19 mouse cellular contexts compared by ENCODE assay signal in genomic region chr4:149133395-149133794, GRCm38 (mm10). TPM values are rescaled to one million over a fixed set of nuclear protein-coding genes. Genes with fewer than 3 reads are reported as not detected.
DNase-seq lines count a peak whose midpoint lies in the region; ATAC-seq and TF ChIP-seq lines count a peak whose summit lies in the region.
"Had no signal": no experiment of that assay in that cellular context is flagged by ENCODE, and none has a peak within 500 bp of the region (broad histone marks: within the 10 kb centered on the region; RNA-seq: fewer than 3 reads in every experiment).

No protein-coding gene starts in this region.

- no peak for ATAC-seq in hindbrain, embryonic 14.5 days (ENCODE audit: low FRiP score)
- ATAC-seq in hindbrain, embryonic 13.5 days (ENCODE audit: low FRiP score): no peak
- no peak for ATAC-seq in midbrain, postnatal 0 days (ENCODE audit: low FRiP score)
- ATAC-seq: forebrain, embryonic 15.5 days; intestine, embryonic 15.5 days had no signal

- H3K9me3 ChIP-seq in hindbrain, embryonic 14.5 days (ENCODE audit: control insufficient read depth, low read length): no peaks in the 10 kb centered on the region
- no peaks in the 10 kb centered on the region for H3K9me3 ChIP-seq in hindbrain, embryonic 13.5 days
- H3K9me3 ChIP-seq in midbrain, embryonic 10.5 days (replicated peaks): no peaks in the 10 kb centered on the region
- no peaks in the 10 kb centered on the region for H3K9me3 ChIP-seq in midbrain, postnatal 0 days (ENCODE audit: low read length)
- H3K9me3 ChIP-seq in E14TG2a.4 (ENCODE audit: low read length): no peaks in the 10 kb centered on the region
- H3K9me3 ChIP-seq: embryonic facial prominence, embryonic 12.5 days; forebrain, embryonic 15.5 days; heart, embryonic 13.5 days; hindbrain, embryonic 12.5 days; intestine, embryonic 15.5 days had no signal

- 0 out of 2 replicates have a peak, but pooled peaks cover 5% of the 10 kb centered on the region for H3K4me1 ChIP-seq in hindbrain, embryonic 14.5 days (replicated peaks; ENCODE audit: control insufficient read depth, insufficient read depth, low read length)
- peaks cover 9% of the 10 kb centered on the region for H3K4me1 ChIP-seq in hindbrain, embryonic 13.5 days (replicated peaks)
- peaks cover 20% of the 10 kb centered on the region for H3K4me1 ChIP-seq in midbrain, embryonic 10.5 days
- peaks cover 4% of the 10 kb centered on the region; the same call in 1 of the 2 replicates for H3K4me1 ChIP-seq in midbrain, postnatal 0 days (ENCODE audit: insufficient read depth, low read length)
- H3K4me1 ChIP-seq in E14TG2a.4 (replicated peaks; ENCODE audit: low read depth, low read length): peaks cover 56% of the 10 kb centered on the region

- no peaks in the 10 kb centered on the region for H3K27me3 ChIP-seq in hindbrain, embryonic 14.5 days (ENCODE audit: control insufficient read depth, insufficient read depth, low read length)
- H3K27me3 ChIP-seq in hindbrain, embryonic 13.5 days: no peaks in the 10 kb centered on the region
- H3K27me3 ChIP-seq in midbrain, embryonic 10.5 days (ENCODE audit: low read depth, poor library complexity, severe bottlenecking): no peaks in the 10 kb centered on the region
- no peaks in the 10 kb centered on the region for H3K27me3 ChIP-seq in midbrain, postnatal 0 days (ENCODE audit: insufficient read depth, low read length)
- no peaks in the 10 kb centered on the region for H3K27me3 ChIP-seq in E14TG2a.4 (ENCODE audit: insufficient read depth, low read length)
- H3K27me3 ChIP-seq: embryonic facial prominence, embryonic 12.5 days; forebrain, embryonic 15.5 days; heart, embryonic 13.5 days; hindbrain, embryonic 12.5 days; intestine, embryonic 15.5 days had no signal

- no peak overlapping the region for H3K4me2 ChIP-seq in hindbrain, embryonic 14.5 days (replicated peaks)
- H3K4me2 ChIP-seq in hindbrain, embryonic 13.5 days: no peak overlapping the region
- H3K4me2 ChIP-seq in midbrain, postnatal 0 days (ENCODE audit: low read depth, low read length, poor library complexity, severe bottlenecking): no peak overlapping the region
- H3K4me2 ChIP-seq: embryonic facial prominence, embryonic 12.5 days; forebrain, embryonic 15.5 days; heart, embryonic 13.5 days; hindbrain, embryonic 12.5 days; intestine, embryonic 15.5 days had no signal

- no peak overlapping the region for H3K27ac ChIP-seq in hindbrain, embryonic 14.5 days
- H3K27ac ChIP-seq in hindbrain, embryonic 13.5 days: no peak overlapping the region
- H3K27ac ChIP-seq in midbrain, embryonic 10.5 days (replicated peaks): 0 out of 2 replicates have a peak overlapping the region, but pooled peaks have one; percentile 9
- H3K27ac ChIP-seq in midbrain, postnatal 0 days (ENCODE audit: low read depth, low read length): no peak overlapping the region
- H3K27ac ChIP-seq: embryonic facial prominence, embryonic 12.5 days; forebrain, embryonic 15.5 days; heart, embryonic 13.5 days; hindbrain, embryonic 12.5 days; intestine, embryonic 15.5 days had no signal

- peaks cover 8% of the 10 kb centered on the region; the same call in 1 of the 2 replicates for H3K36me3 ChIP-seq in hindbrain, embryonic 14.5 days (replicated peaks; ENCODE audit: control insufficient read depth, insufficient read depth)
- H3K36me3 ChIP-seq in hindbrain, embryonic 13.5 days: peaks cover 26% of the 10 kb centered on the region
- peaks cover 62% of the 10 kb centered on the region for H3K36me3 ChIP-seq in midbrain, embryonic 10.5 days
- H3K36me3 ChIP-seq in midbrain, postnatal 0 days (ENCODE audit: insufficient read depth, low read length): peaks cover 9% of the 10 kb centered on the region
- peaks cover 41% of the 10 kb centered on the region for H3K36me3 ChIP-seq in E14TG2a.4 (ENCODE audit: insufficient read depth, low read length)

- H3K9ac ChIP-seq in hindbrain, embryonic 14.5 days: 0 out of 2 replicates have a peak overlapping the region, but pooled peaks have one; percentile 5
- H3K9ac ChIP-seq in hindbrain, embryonic 13.5 days: no peak overlapping the region
- no peak overlapping the region for H3K9ac ChIP-seq in midbrain, postnatal 0 days (replicated peaks; ENCODE audit: low read length, poor library complexity, severe bottlenecking)
- H3K9ac ChIP-seq: embryonic facial prominence, embryonic 12.5 days; forebrain, embryonic 15.5 days; hindbrain, embryonic 12.5 days; intestine, embryonic 15.5 days had no signal

- DNase-seq in hindbrain, embryonic 14.5 days (ENCODE audit: low spot score): no peak
- DNase-seq in midbrain, embryonic 10.5 days (ENCODE audit: low spot score): no peak
- DNase-seq in midbrain, postnatal 0 days (ENCODE audit: low spot score): no peak
- DNase-seq in embryo, embryonic 10 days (ENCODE audit: low spot score): no peak
- DNase-seq: adrenal gland, postnatal 14 days; cerebellum, adult 18-20 months; cerebellum, adult 9-11 months; cerebellum, postnatal 36 days; gastrocnemius, postnatal 10 days; heart, postnatal 4 days had no signal

- H3K4me3 ChIP-seq in hindbrain, embryonic 14.5 days (replicated peaks; ENCODE audit: low read length): no peak overlapping the region
- no peak overlapping the region for H3K4me3 ChIP-seq in hindbrain, embryonic 13.5 days
- no peak overlapping the region for H3K4me3 ChIP-seq in midbrain, embryonic 10.5 days
- no peak overlapping the region for H3K4me3 ChIP-seq in midbrain, postnatal 0 days (ENCODE audit: low read depth, low read length)
- 0 out of 2 replicates have a peak overlapping the region, but pooled peaks have one; percentile 13 for H3K4me3 ChIP-seq in E14TG2a.4 (replicated peaks; ENCODE audit: low read length)
- H3K4me3 ChIP-seq: embryonic facial prominence, embryonic 12.5 days; forebrain, embryonic 15.5 days; heart, embryonic 13.5 days; hindbrain, embryonic 12.5 days; intestine, embryonic 15.5 days had no signal

- TF ChIP-seq CTCF in midbrain, postnatal 0 days (IDR thresholded peaks at IDR 0.05): no peak
- TF ChIP-seq CTCF in E14TG2a.4 (conservative IDR thresholded peaks at IDR 0.05; ENCODE audit: low read length): no peak

- WGBS in hindbrain, embryonic 14.5 days: 87% methylated on average over 5 of the region's 5 CpGs
- WGBS in hindbrain, embryonic 13.5 days: 86% methylated on average over 5 of the region's 5 CpGs
- WGBS in midbrain, embryonic 10.5 days: 83% methylated on average over 5 of the region's 5 CpGs
- 86% methylated on average over 5 of the region's 5 CpGs for WGBS in midbrain, postnatal 0 days

RNA-seq across cellular contexts. Expression of gene Cenps, which starts 4.0 kb away (rescaled TPM):
- 16.9 and 18.7 TPM in 2 replicates for polyA plus RNA-seq in hindbrain, embryonic 14.5 days (2014; fragmentation: Nextera tagmentation; extraction: Ambion mirVana)
- 22.1 and 24.3 TPM in 2 replicates for polyA plus RNA-seq in hindbrain, embryonic 13.5 days (2015; fragmentation: Nextera tagmentation; extraction: Ambion mirVana)
- 59.4 and 72.8 TPM in 2 replicates for polyA plus RNA-seq in midbrain, embryonic 10.5 days (2016; fragmentation: Nextera tagmentation; extraction: Ambion mirVana)
- 3.1 and 3.7 TPM in 2 replicates for total RNA-seq in midbrain, postnatal 0 days (2014; rRNA removed)
- 17.4 and 21.2 TPM in 2 replicates for polyA plus RNA-seq in midbrain, postnatal 0 days (2015; fragmentation: Nextera tagmentation; extraction: Ambion mirVana)

RNA-seq across cellular contexts. Expression of gene Cort, which starts 6.8 kb away (rescaled TPM):
- polyA plus RNA-seq in hindbrain, embryonic 14.5 days (2014; fragmentation: Nextera tagmentation; extraction: Ambion mirVana): 0.41 and 0.99 TPM in 2 replicates
- 0.35 and 0.41 TPM in 2 replicates for polyA plus RNA-seq in hindbrain, embryonic 13.5 days (2015; fragmentation: Nextera tagmentation; extraction: Ambion mirVana)
- 0.19 and 0.42 TPM in 2 replicates for polyA plus RNA-seq in midbrain, embryonic 10.5 days (2016; fragmentation: Nextera tagmentation; extraction: Ambion mirVana)
- total RNA-seq in midbrain, postnatal 0 days (2014; rRNA removed): 1.5 TPM in 1 of 2 replicates, not detected in the other
- polyA plus RNA-seq in midbrain, postnatal 0 days (2015; fragmentation: Nextera tagmentation; extraction: Ambion mirVana): 1.1 and 1.2 TPM in 2 replicates
- polyA plus RNA-seq: embryonic facial prominence, embryonic 12.5 days; gonadal fat pad, adult 2 months; heart, embryonic 13.5 days; heart, postnatal 0 days; intestine, embryonic 15.5 days had no signal

RNA-seq across cellular contexts. Expression of gene Dffa, which starts 29.4 kb away (rescaled TPM):
- 20.1 and 20.8 TPM in 2 replicates for polyA plus RNA-seq in hindbrain, embryonic 14.5 days (2014; fragmentation: Nextera tagmentation; extraction: Ambion mirVana)
- polyA plus RNA-seq in hindbrain, embryonic 13.5 days (2015; fragmentation: Nextera tagmentation; extraction: Ambion mirVana): 27.0 and 29.1 TPM in 2 replicates
- polyA plus RNA-seq in midbrain, embryonic 10.5 days (2016; fragmentation: Nextera tagmentation; extraction: Ambion mirVana): 32.4 and 34.4 TPM in 2 replicates
- 10.5 and 14.6 TPM in 2 replicates for total RNA-seq in midbrain, postnatal 0 days (2014; rRNA removed)
- 21.6 and 23.3 TPM in 2 replicates for polyA plus RNA-seq in midbrain, postnatal 0 days (2015; fragmentation: Nextera tagmentation; extraction: Ambion mirVana)

RNA-seq across cellular contexts. Expression of gene Pgd, which starts 33.2 kb away (rescaled TPM):
- 46.4 TPM in 2 replicates for polyA plus RNA-seq in hindbrain, embryonic 14.5 days (2014; fragmentation: Nextera tagmentation; extraction: Ambion mirVana)
- 111 and 114 TPM in 2 replicates for polyA plus RNA-seq in hindbrain, embryonic 13.5 days (2015; fragmentation: Nextera tagmentation; extraction: Ambion mirVana)
- polyA plus RNA-seq in midbrain, embryonic 10.5 days (2016; fragmentation: Nextera tagmentation; extraction: Ambion mirVana): 168 TPM in 2 replicates
- total RNA-seq in midbrain, postnatal 0 days (2014; rRNA removed): 33.0 and 41.9 TPM in 2 replicates
- 92.5 and 102 TPM in 2 replicates for polyA plus RNA-seq in midbrain, postnatal 0 days (2015; fragmentation: Nextera tagmentation; extraction: Ambion mirVana)

RNA-seq across cellular contexts. Expression of gene Pex14, which starts 33.7 kb away (rescaled TPM):
- 46.7 and 47.0 TPM in 2 replicates for polyA plus RNA-seq in hindbrain, embryonic 14.5 days (2014; fragmentation: Nextera tagmentation; extraction: Ambion mirVana)
- polyA plus RNA-seq in hindbrain, embryonic 13.5 days (2015; fragmentation: Nextera tagmentation; extraction: Ambion mirVana): 52.6 and 57.7 TPM in 2 replicates
- polyA plus RNA-seq in midbrain, embryonic 10.5 days (2016; fragmentation: Nextera tagmentation; extraction: Ambion mirVana): 56.6 and 57.3 TPM in 2 replicates
- 74.0 and 75.5 TPM in 2 replicates for total RNA-seq in midbrain, postnatal 0 days (2014; rRNA removed)
- 62.5 and 67.2 TPM in 2 replicates for polyA plus RNA-seq in midbrain, postnatal 0 days (2015; fragmentation: Nextera tagmentation; extraction: Ambion mirVana)
